Mouse (Mus musculus): ENCODE results near the gene Usp48. TPM values are rescaled to one million over a fixed set of nuclear protein-coding genes. Genes with fewer than 3 reads are reported as not detected.

The Usp48 gene
- total RNA-seq (2023): 220 TPM

GRCm38 (mm10) chr4:137593601-137594495 is at the start of gene Usp48:
Usp48 (plus strand) TSS chr4:137593755.

GRCm38 (mm10) chr4:137574469-137574868 is 19.1 kb upstream of the Usp48 start, which contains the start of gene Ldlrad2:
Ldlrad2 (minus strand) TSS chr4:137574569.

DNA sequence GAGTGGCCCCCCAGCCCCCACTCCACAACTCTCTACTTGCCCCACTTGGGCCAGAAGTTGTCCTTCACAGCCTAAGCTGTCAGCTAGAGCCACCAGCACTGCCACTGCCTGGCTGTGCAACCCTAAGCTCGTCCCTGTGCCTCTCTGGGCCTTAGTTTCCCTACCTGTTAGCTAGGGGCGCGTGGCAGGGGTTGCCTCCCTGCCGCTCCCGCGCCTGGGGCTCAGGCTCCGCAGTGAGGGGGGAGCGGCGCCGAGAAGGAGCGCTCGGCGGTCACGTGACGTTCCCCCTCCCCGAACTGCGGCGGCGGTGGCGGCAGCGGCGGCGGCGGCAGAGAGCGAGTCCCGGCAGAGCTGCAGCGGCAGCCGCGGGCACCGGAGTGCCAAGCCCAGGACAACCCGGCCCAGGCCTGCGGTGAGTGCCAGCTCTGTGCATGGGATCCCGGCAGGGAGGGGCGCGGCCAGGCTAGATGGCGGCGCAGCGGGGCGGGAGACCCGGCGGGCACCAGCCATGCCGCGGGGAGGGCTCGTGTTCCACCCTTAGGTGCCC is 71.0 kb downstream of the Usp48 start, which contains the start of gene Rap1gap:
Rap1gap (plus strand) TSS at position 294 of the 547 bp plus-strand sequence.

Other genes starting within 250 kb of the Usp48 start
- gene Cdc42, start 236.0 kb upstream of the Usp48 start, total RNA-seq (2023): 378 TPM
- gene Cela3a, start 184.0 kb upstream of the Usp48 start, total RNA-seq (2023): not detected
- 0.65 TPM for gene Cela3b, start 163.2 kb upstream of the Usp48 start, total RNA-seq (2023)
- gene 1700013G24Rik, start 140.5 kb upstream of the Usp48 start, total RNA-seq (2023): not detected
- gene Hspg2, start 125.0 kb upstream of the Usp48 start, total RNA-seq (2023): 0.68 TPM
- gene Ldlrad2, start 19.2 kb upstream of the Usp48 start, total RNA-seq (2023): not detected
- 2.6 TPM for gene Rap1gap, start 71.0 kb downstream of the Usp48 start, total RNA-seq (2023)
- gene Alpl, start 202.6 kb downstream of the Usp48 start, total RNA-seq (2023): 2.6 TPM

Data from CD4-positive naive resting alpha-beta T cell, adult 57 days (primary cell).